Mouse (Mus musculus) kidney, adult 18-20 months (tissue): Measurements from ENCODE around the gene Gosr2.

Experiments
- DNase-seq: peaks from one replicate; pipeline ENCODE4 v3.0.0; 2021

Gosr2 gene

GRCm38 (mm10) chr11:103643211-103643610, 54.5 kb downstream of the Gosr2 start:
- no peak for DNase-seq

GRCm38 (mm10) chr11:103639407-103639946, 58.2 kb downstream of the Gosr2 start:
- peak; percentile 49 for DNase-seq

- no peak for DNase-seq
Observed at GRCm38 (mm10) chr11:103638790-103639189, 58.9 kb downstream of the Gosr2 start, which contains the start of gene Lyzl6. TSS of gene Lyzl6 (minus strand) at chr11:103638890.

- no peak for DNase-seq
Observed at GRCm38 (mm10) chr11:103636261-103636660, 61.4 kb downstream of the Gosr2 start.

- DNase-seq, result no peak
Observed at GRCm38 (mm10) chr11:103635481-103635880, 62.2 kb downstream of the Gosr2 start.

GRCm38 (mm10) chr11:103634806-103635205, 62.9 kb downstream of the Gosr2 start:
- DNase-seq, result no peak

GRCm38 (mm10) chr11:103627453-103627852, 70.2 kb downstream of the Gosr2 start:
- DNase-seq, result no peak
